Mouse (Mus musculus) brain, embryonic 14.5 days (tissue): ENCODE measurements at regions not wholly inside any gene's neighbourhood (a gene's known extent, or its start where the extent isn't known, plus 50 kb on each side); places are given as distances from the start of the nearest gene placed in this dataset.

ENCODE experiments used
- DNase-seq: peaks from one replicate; pipeline ENCODE4 v3.0.0-alpha.2; 2011; ENCODE audit warnings: low read depth
- CTCF ChIP-seq: fragments of 200-500 bp; IDR thresholded peaks from 2 replicates; pipeline ENCODE4 v1.5.1; 2012; ENCODE audit warnings: inconsistent platforms, mild to moderate bottlenecking, moderate library complexity, borderline replicate concordance; ENCODE audit not compliant: insufficient read depth, insufficient read length; ENCODE audit errors: extremely low read depth
- POLR2A ChIP-seq: fragments of 200-500 bp; IDR thresholded peaks from 2 replicates; pipeline ENCODE4 v1.6.1; 2012; ENCODE audit warnings: mild to moderate bottlenecking, inconsistent platforms, borderline replicate concordance; ENCODE audit not compliant: poor library complexity, insufficient read depth, insufficient read length, severe bottlenecking; ENCODE audit errors: extremely low read depth

DNA sequence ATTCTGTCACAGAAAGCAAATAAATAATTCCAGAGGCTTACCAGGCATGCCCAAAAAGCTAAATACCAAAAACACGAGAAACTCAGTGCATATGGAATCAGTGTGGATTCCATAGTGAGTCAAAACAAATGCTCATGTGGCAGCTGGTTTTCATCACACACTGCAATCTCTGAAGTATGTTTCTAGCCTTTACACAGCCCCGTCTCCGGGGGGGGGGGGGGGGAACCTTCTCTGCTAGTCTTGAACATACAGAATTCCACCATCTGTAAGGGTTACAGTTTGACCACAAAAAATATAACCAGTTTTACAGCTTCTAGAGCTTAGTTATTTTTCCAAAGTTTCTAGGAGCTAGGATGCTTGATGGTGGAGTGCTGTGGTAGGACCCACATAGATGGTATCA, 68.9 kb upstream of the Slc5a12 start:
- TF ChIP-seq POLR2A (no peak), CTCF (no peak)
- DNase-seq: no peak

DNA sequence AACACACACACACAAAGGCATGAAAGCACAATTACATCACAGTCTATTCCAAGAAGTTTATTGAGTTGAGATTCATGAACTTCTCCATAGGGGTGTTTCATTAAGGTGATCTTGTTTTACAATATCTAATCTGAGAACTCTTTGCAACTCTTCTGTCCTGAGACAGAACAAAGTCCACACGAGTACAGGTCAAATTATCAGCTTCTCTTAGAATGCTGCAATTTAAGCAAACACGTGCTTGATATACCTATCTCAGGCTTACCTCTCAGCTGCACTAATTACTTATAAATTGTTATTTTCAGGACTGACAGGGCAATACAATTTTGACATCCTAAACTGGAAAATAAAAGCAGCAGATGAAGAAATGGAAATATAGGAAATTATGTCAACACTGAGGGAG, 57.0 kb upstream of the Slc5a12 start:
- no peak for TF ChIP-seq POLR2A
- TF ChIP-seq CTCF: no peak
- no peak for DNase-seq

DNA sequence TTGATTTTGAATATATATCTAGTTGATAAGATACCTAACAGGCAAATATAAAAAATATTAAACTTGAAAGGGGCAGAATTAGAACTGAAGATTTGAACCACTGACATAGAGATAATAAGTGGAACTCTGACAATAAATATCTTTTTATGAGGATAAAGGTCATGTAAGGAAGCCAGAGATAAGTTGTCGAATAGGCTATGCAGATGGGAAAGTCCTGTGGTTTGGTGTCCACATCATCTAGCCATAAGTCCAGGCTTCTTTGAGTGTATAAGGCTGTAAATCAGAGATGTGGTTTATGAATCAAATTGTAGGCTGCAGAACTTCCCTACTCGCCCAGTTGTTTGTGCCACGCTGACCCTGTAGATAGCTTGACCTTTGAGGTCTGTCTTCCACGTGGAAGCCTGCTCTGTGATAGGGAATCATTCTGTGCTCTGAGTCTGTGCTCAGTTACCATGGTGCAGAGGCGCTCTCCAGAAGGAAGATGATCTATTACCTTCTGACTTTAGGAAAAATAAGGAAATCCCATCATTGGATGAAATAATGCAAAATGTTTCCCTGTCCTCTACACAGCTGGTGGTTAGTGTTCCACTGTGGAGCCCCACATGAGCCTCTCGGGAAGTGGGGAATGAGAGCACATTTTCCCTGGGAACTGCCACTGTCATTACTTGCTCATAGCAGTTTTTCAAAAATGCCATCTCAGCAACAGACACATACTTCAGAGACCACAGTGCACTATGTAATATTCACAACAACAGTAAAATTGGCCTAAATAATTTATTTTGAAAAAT, 56.3 kb upstream of the Slc5a12 start:
- DNase-seq: no peak
- TF ChIP-seq CTCF (no peak), POLR2A (no peak)

DNA sequence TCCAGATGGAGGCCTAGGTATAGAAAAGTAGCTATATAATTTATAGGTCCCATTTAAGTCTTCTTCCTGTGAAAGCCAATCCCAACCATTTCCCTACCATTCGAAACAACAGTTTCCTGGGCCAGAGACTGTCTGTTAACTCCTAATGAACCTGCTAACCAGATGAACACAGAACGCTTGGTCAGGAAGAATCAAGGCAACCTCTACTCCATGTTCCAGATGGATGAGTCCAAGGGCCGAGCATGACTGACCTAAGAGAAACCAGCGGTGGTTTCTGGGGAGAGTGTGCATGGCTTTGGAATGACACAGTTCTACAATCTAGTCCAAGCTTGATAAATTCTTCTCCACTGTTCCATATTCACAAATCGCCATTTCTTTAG, 55.8 kb upstream of the Slc5a12 start:
- TF ChIP-seq POLR2A: no peak
- no peak for TF ChIP-seq CTCF

More for the DNA sequence above, 55.8 kb upstream of the Slc5a12 start:
- DNase-seq: no peak
